Mouse (Mus musculus): ENCODE results near the gene Tmem50b. TPM values are rescaled to one million over a fixed set of nuclear protein-coding genes. Genes with fewer than 3 reads are reported as not detected.
"Not testable (repeated sequence)": the region's sequence is repeated elsewhere in the genome, so short reads cannot be mapped to it uniquely, and the experiment has no call there.

The Tmem50b gene
- total RNA-seq, 4 experiments from 2014 or later = 78.8 to 108 (median 89.8) TPM

- DNase-seq (ENCODE audit: low spot score in 2 of 2) = peak; percentile 63 to 64
Measured at GRCm38 (mm10) chr16:91541573-91542081, 56.0 kb downstream of the Tmem50b start.

DNA sequence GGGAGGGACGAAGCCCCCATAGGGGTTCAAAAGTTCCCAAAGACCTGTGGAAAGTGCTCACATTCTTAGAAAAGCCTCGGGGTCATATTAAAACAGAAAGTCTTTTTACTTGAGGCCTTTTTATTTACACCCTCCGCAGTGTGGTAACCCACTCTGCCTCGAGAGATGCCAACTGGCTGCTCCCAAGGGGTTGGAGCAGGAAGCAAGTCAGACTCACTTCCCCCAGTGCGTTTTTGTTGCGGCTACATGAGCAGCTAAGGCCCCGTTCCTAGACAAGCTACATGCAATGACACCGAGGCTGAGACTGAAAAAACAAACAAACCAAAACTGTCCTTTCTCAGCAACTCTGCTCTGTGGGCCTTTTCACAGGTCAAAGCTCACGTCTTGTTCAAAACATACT is 59.1 kb downstream of the Tmem50b start:
- no peak for DNase-seq (ENCODE audit: low spot score in 2 of 2)

- DNase-seq (ENCODE audit: low spot score in 2 of 2) = no peak
Measured at GRCm38 (mm10) chr16:91538051-91538450, 59.5 kb downstream of the Tmem50b start.

DNA sequence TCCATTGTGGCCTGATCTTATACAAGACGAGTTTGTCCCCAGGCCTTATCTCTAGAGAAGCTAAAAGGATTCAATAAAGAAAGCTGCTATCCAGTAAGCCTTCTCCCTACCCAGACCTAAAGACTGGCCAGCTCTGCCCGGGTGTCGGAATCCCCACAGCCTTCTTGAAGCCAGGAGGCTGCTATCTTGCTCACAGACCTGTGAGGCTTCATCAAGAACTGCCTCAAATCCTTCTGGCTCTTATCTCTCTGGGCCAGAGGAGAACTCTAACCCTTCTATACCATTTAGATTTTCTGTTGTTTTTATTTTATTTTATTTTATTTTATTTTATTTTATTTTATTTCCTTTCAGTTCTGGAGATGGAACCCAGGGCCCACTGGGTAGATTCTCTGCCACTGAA is 60.5 kb downstream of the Tmem50b start:
- no peak for DNase-seq (ENCODE audit: low spot score in 2 of 2)

- no peak for DNase-seq (ENCODE audit: low spot score in 2 of 2)
Measured at GRCm38 (mm10) chr16:91536372-91536771, 61.2 kb downstream of the Tmem50b start.

DNA sequence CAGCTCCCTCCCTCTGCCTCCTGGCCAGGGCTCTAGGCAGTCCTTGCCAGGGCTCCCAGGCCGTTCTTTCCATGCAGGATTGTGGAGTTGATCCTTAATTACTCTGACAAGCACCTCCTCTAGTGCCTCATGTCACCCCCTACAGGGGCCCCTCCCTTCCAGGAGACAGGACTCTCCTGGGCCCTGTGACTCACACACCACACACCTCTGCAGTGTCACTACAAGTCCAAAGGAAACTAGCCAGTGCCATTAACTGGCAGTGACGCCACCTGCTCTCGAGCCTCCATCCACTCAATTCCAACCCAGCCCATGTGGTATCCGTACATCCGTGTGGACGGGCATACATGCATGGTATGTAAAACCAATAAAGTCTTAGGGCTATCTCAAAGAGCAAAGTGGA is 62.7 kb downstream of the Tmem50b start:
- no peak for DNase-seq (ENCODE audit: low spot score in 2 of 2)

- DNase-seq (ENCODE audit: low spot score in 2 of 2) = no peak
Measured at GRCm38 (mm10) chr16:91534477-91534876, 63.1 kb downstream of the Tmem50b start.

DNA sequence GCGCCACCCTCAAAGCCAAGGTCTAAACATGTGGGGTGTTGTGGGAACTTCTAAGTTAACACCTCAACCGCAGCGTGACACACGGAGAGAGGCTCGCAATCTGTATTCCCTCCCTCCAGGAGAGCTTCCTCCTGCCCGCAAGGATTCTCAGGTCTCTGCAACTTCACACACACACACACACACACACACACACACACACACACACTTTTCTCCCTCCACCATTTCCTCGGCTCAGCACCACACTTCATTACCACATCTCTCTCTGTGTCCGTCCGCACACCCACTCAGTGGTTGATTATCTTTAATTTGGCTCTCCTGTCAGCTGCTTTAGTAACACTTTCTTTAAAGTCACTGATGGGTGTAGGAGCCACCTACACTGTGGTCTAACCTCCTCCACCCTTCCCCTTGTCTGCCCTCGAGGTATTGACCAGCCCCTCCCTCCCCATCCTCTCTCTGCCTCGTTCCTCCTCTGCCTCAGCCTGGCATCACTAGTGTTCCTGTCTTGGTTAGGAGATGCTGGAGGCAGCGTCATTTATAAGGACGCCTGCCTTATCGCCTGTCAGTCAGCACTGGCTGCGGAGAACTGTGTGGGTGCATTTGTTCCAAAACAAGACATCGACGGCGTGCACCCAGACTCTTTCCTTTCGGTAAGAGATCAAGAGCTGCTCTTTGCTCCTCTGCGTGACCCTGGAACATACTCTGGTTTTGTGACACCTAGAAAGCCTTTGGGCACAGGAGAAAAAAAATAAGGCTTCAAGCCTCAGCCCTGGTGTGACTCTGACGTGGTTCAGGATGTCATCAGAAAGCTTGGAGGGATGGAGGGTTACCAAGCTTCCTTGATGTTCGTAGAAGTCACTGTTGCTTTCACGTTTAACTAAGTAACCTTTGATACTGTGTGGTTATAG is 64.3 kb downstream of the Tmem50b start:
- DNase-seq (ENCODE audit: low spot score in 2 of 2) = no peak

GRCm38 (mm10) chr16:91532429-91532828 is 65.2 kb downstream of the Tmem50b start:
- DNase-seq (ENCODE audit: low spot score in 2 of 2) = no peak

DNA sequence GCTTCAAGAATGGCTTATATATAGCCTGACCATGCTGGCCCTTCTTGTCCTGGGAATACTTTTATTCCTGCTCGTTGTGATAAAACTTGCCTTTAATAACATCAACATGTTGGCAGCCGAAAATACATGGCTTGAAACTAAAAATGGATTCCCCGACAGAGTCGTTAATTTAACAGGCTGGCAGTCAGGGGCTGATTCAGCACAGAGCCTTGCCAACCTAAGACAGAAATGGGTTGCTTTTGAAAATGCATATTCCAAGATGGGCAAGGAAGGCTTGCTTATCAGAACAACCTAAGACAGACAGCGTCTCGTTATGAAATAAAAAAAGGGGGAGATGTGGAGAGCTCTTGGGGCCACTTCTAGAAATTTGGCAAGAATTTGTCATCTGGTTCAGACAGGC is 65.7 kb downstream of the Tmem50b start:
- no peak for DNase-seq (ENCODE audit: low spot score in 2 of 2)

- DNase-seq (ENCODE audit: low spot score in 2 of 2) = not testable (repeated sequence)
Measured at GRCm38 (mm10) chr16:91530830-91531229, 66.8 kb downstream of the Tmem50b start.

GRCm38 (mm10) chr16:91528578-91528977 is 69.0 kb downstream of the Tmem50b start:
- no peak for DNase-seq (ENCODE audit: low spot score in 2 of 2)

GRCm38 (mm10) chr16:91527500-91527899 is 70.1 kb downstream of the Tmem50b start:
- no peak for DNase-seq (ENCODE audit: low spot score in 2 of 2)

DNA sequence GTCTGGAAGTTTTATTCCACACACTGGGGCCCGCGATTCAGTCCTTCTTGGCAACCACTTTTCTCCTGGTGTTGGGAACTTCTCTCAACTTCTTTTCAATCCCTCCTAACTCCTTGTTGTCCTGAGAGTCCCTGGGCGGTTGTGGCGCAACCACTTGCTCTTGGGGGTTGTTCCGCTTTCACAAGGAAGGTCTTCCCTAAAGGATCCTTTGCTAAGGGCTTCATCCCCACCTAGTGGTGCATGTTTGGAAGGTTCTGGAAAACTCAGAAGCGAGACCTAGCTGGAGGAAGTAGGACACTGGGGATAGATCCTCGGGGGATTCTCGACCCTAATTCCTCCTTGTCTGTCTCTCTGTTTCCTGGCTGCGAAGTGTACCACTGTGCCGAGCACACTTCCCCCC is 70.5 kb downstream of the Tmem50b start:
- no peak for DNase-seq (ENCODE audit: low spot score in 2 of 2)

DNA sequence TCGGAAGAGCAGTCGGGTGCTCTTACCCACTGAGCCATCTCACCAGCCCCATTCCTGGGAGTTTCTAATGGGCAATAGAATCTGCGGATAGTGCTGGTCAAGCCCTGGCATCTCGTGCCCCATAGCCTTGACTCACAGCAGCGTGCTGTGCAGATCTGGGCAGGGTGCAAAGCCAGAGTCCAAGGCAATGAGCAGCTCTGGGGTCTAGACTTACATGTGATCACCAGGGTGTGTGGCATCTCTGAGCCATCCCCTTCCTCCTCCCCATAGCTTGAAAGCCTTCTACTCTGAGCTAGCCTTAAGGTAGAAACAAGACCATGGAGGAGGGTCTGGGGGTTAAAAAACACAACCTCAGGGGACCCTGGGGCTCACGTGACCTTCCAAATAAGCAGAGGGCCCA is 71.3 kb downstream of the Tmem50b start:
- DNase-seq (ENCODE audit: low spot score in 2 of 2) = no peak

Small RNA genes within 50 kb of the gene (microRNA-seq; reads per million reads assigned to microRNA genes)
- gene Mir6367 = 0 reads per million in 2 experiments

Other genes starting within 250 kb of the Tmem50b start
- 10 to 100 TPM; 21.3 to 48.8 (median 34.5) TPM for gene Ifnar2, start 225.0 kb downstream of the Tmem50b start, total RNA-seq (2022)
- under 1 TPM in 1 of 4 experiments, not detected in 3; 0.72 TPM for gene Gm21970, start 206.1 kb downstream of the Tmem50b start, total RNA-seq (2022)
- 10 to 100 TPM in 3 of 4 experiments, 1 to 10 TPM in 1; 9.6 to 18.3 (median 14.3) TPM for gene Il10rb, start 191.6 kb downstream of the Tmem50b start, total RNA-seq (2022)
- 10 to 100 TPM; 44.9 to 54.0 (median 48.4) TPM for gene Ifnar1, start 112.6 kb downstream of the Tmem50b start, total RNA-seq (2022)
- gene Ifngr2, start 50.7 kb downstream of the Tmem50b start, total RNA-seq (2022) = 10 to 100 TPM; 38.9 to 52.7 (median 46.3) TPM
- gene Dnajc28, start 21.2 kb upstream of the Tmem50b start, total RNA-seq (2022) = 10 to 100 TPM in 1 of 4 experiments, 1 to 10 TPM in 3; 7.6 to 13.5 (median 8.8) TPM
- 10 to 100 TPM; 51.4 to 67.0 (median 56.2) TPM for gene Gart, start 49.2 kb upstream of the Tmem50b start, total RNA-seq (2022)
- gene Son, start 49.7 kb upstream of the Tmem50b start, total RNA-seq (2022) = 100 to 1,000 TPM; 240 to 273 (median 257) TPM
- 10 to 100 TPM; 20.7 to 25.7 (median 22.6) TPM for gene Donson, start 91.0 kb upstream of the Tmem50b start, total RNA-seq (2022)
- gene Cryzl1, start 131.2 kb upstream of the Tmem50b start, total RNA-seq (2022) = 100 to 1,000 TPM; 106 to 131 (median 119) TPM
- gene Itsn1, start 131.5 kb upstream of the Tmem50b start, total RNA-seq (2022) = 100 to 1,000 TPM; 141 to 206 (median 179) TPM